Mouse (Mus musculus): ENCODE results near the gene Phospho1.

Gene Phospho1

GRCm38 (mm10) chr11:95824071-95824876, at the start of gene Phospho1:
Gene Phospho1, plus strand, starts transcription at chr11:95824499.
- DNase-seq = peak; percentile 92

- no peak for DNase-seq
Observed at GRCm38 (mm10) chr11:95777323-95778297, 46.7 kb upstream of the Phospho1 start.

GRCm38 (mm10) chr11:95778831-95779251, 45.5 kb upstream of the Phospho1 start:
- DNase-seq = no peak

- DNase-seq = no peak
Observed at GRCm38 (mm10) chr11:95779366-95779765, 44.9 kb upstream of the Phospho1 start.

- DNase-seq = no peak
Observed at GRCm38 (mm10) chr11:95780480-95780879, 43.8 kb upstream of the Phospho1 start.

GRCm38 (mm10) chr11:95781557-95781956, 42.7 kb upstream of the Phospho1 start:
- DNase-seq = no peak

GRCm38 (mm10) chr11:95783457-95783856, 40.8 kb upstream of the Phospho1 start:
- no peak for DNase-seq

GRCm38 (mm10) chr11:95783958-95784357, 40.3 kb upstream of the Phospho1 start:
- no peak for DNase-seq

- DNase-seq = no peak
Observed at GRCm38 (mm10) chr11:95785675-95786074, 38.6 kb upstream of the Phospho1 start.

- no peak for DNase-seq
Observed at GRCm38 (mm10) chr11:95786511-95786910, 37.8 kb upstream of the Phospho1 start.

GRCm38 (mm10) chr11:95789451-95789891, 34.8 kb upstream of the Phospho1 start:
- no peak for DNase-seq

- peak; percentile 46 for DNase-seq
Observed at GRCm38 (mm10) chr11:95791787-95792186, 32.5 kb upstream of the Phospho1 start.

- DNase-seq = no peak
Observed at GRCm38 (mm10) chr11:95792950-95793509, 31.3 kb upstream of the Phospho1 start.

GRCm38 (mm10) chr11:95794201-95794600, 30.1 kb upstream of the Phospho1 start:
- DNase-seq = no peak

GRCm38 (mm10) chr11:95795582-95795981, 28.7 kb upstream of the Phospho1 start:
- DNase-seq = no peak

GRCm38 (mm10) chr11:95805010-95805409, 19.3 kb upstream of the Phospho1 start:
- DNase-seq = no peak

- no peak for DNase-seq
Observed at GRCm38 (mm10) chr11:95805527-95805926, 18.8 kb upstream of the Phospho1 start.

GRCm38 (mm10) chr11:95807884-95808283, 16.4 kb upstream of the Phospho1 start:
- DNase-seq = no peak

- DNase-seq = no peak
Observed at GRCm38 (mm10) chr11:95808448-95809011, 15.8 kb upstream of the Phospho1 start.

GRCm38 (mm10) chr11:95809603-95810002, 14.7 kb upstream of the Phospho1 start:
- DNase-seq = no peak

GRCm38 (mm10) chr11:95810828-95811227, 13.5 kb upstream of the Phospho1 start:
- DNase-seq = no peak

GRCm38 (mm10) chr11:95811741-95812140, 12.6 kb upstream of the Phospho1 start:
- DNase-seq = no peak

- DNase-seq = no peak
Observed at GRCm38 (mm10) chr11:95812224-95812623, 12.1 kb upstream of the Phospho1 start.
